Mouse (Mus musculus): ENCODE measurements around the gene Abca12.

GRCm38 (mm10) chr1:71296585-71296984 is 118.1 kb downstream of the Abca12 start:
- TF ChIP-seq CTCF (IDR thresholded peaks at IDR 0.05; ENCODE audit: low read depth) (no peak), EP300 (IDR thresholded peaks at IDR 0.05; ENCODE audit: low read depth) (no peak)
